Mouse (Mus musculus) forebrain, embryonic 14.5 days (tissue): ENCODE measurements around the gene Tex9. TPM values are rescaled to one million over a fixed set of nuclear protein-coding genes. Genes with fewer than 3 reads are reported as not detected.
"Not testable (repeated sequence)": the region's sequence is repeated elsewhere in the genome, so short reads cannot be mapped to it uniquely, and the experiment has no call there.

Source experiments
- ATAC-seq: fragments of 200-750 bp; cut with Nextera tagmentation; 2 replicates; pipeline ENCODE4 v1.8.0; 2017; ENCODE audit warnings: mild to moderate bottlenecking, moderate library complexity
- DNase-seq: peaks from one replicate; pipeline ENCODE4 v3.0.0-alpha.2; 2015; ENCODE audit warnings: low spot score
- H3K27ac ChIP-seq: fragments of 300-500 bp; sonication (generic); 2 replicates; pipeline ENCODE4 v1.5.1; 2014; ENCODE audit warnings: low read depth, mild to moderate bottlenecking, control low read depth, low read length, moderate library complexity
- H3K27me3 ChIP-seq: fragments of 300-500 bp; sonication (generic); replicated peaks from 2 replicates; pipeline ENCODE4 v1.6.1; 2014; ENCODE audit warnings: low read length, control low read depth, mixed read lengths; ENCODE audit not compliant: control insufficient read depth, insufficient read depth
- H3K36me3 ChIP-seq: fragments of 300-500 bp; sonication (generic); 2 replicates; pipeline ENCODE4 v1.6.1; 2014; ENCODE audit warnings: low read length, control low read depth; ENCODE audit not compliant: control insufficient read depth, insufficient read depth
- H3K4me1 ChIP-seq: fragments of 300-500 bp; sonication (generic); 2 replicates; pipeline ENCODE4 v1.6.1; 2014; ENCODE audit warnings: antibody characterized with exemption, low read length, control low read depth; ENCODE audit not compliant: control insufficient read depth, insufficient read depth
- H3K4me2 ChIP-seq: fragments of 300-500 bp; sonication (generic); 2 replicates; pipeline ENCODE4 v1.6.1; 2014; ENCODE audit warnings: mild to moderate bottlenecking, control low read depth, low read length
- H3K4me3 ChIP-seq: fragments of 300-500 bp; sonication (generic); 2 replicates; pipeline ENCODE4 v1.5.1; 2014; ENCODE audit warnings: low read depth, low read length, control low read depth
- H3K9ac ChIP-seq: fragments of 300-500 bp; sonication (generic); 2 replicates; pipeline ENCODE4 v1.6.1; 2014; ENCODE audit warnings: mild to moderate bottlenecking, low read length, control low read depth, moderate library complexity
- H3K9me3 ChIP-seq: fragments of 300-500 bp; sonication (generic); replicated peaks from 2 replicates; pipeline ENCODE4 v1.6.1; 2016; ENCODE audit warnings: low read length, control low read depth, mixed read lengths; ENCODE audit not compliant: control insufficient read depth
- WGBS: fragments of 180-500 bp; shearing (Covaris S2); extraction: QIAGEN DNeasy Blood & Tissue Kit; methylation state at CpG from one replicate; pipeline ENCODE4 v1.1.7; 2014; 5-methylcytosine and 5-hydroxymethylcytosine counted together
- polyA plus RNA-seq: library from polyadenylated mRNA; unstranded; fragments of >200 nt; fragmentation: Nextera tagmentation; extraction: Ambion mirVana; gene quantifications from 2 replicates; pipeline ENCODE4 v1.2.1, GENCODE M21; 2014

Gene Tex9
- polyA plus RNA-seq, 1 experiment from 2014 or later: 35.3 TPM

GRCm38 (mm10) chr9:72467551-72468407 is 24.2 kb downstream of the Tex9 start:
- H3K4me3 ChIP-seq: no peak overlapping the region
- H3K27ac ChIP-seq: no peak overlapping the region
- H3K9ac ChIP-seq: no peak overlapping the region
- H3K27me3 ChIP-seq: no peaks in the 10 kb centered on the region
- H3K4me2 ChIP-seq: no peak overlapping the region
- no peaks in the 10 kb centered on the region for H3K4me1 ChIP-seq
- DNase-seq: peak; percentile 58
- H3K9me3 ChIP-seq: no peaks in the 10 kb centered on the region
- no peak for ATAC-seq
- 68% methylated on average over 11 of the region's 11 CpGs for WGBS
- peaks cover 20% of the 10 kb centered on the region; the same call in 1 of the 2 replicates for H3K36me3 ChIP-seq

GRCm38 (mm10) chr9:72465754-72466181 is 26.2 kb downstream of the Tex9 start:
- DNase-seq (no peak), ATAC-seq (no peak)
- no peak overlapping the region for H3K9ac ChIP-seq
- peaks cover 17% of the 10 kb centered on the region; the same call in 1 of the 2 replicates for H3K36me3 ChIP-seq
- no peak overlapping the region for H3K4me3 ChIP-seq
- H3K27ac ChIP-seq: no peak overlapping the region
- no peaks in the 10 kb centered on the region for H3K27me3 ChIP-seq
- 89% methylated on average over 4 of the region's 4 CpGs for WGBS
- H3K9me3 ChIP-seq: no peaks in the 10 kb centered on the region
- no peak overlapping the region for H3K4me2 ChIP-seq
- H3K4me1 ChIP-seq: no peaks in the 10 kb centered on the region

- ATAC-seq (no peak), DNase-seq (no peak)
- no peak overlapping the region for H3K27ac ChIP-seq
- H3K4me2 ChIP-seq: no peak overlapping the region
- WGBS: 96% methylated on average over 1 of the region's 1 CpGs
- no peak overlapping the region for H3K9ac ChIP-seq
- no peaks in the 10 kb centered on the region for H3K9me3 ChIP-seq
- no peaks in the 10 kb centered on the region for H3K4me1 ChIP-seq
- H3K4me3 ChIP-seq: no peak overlapping the region
- no peaks in the 10 kb centered on the region for H3K27me3 ChIP-seq
- peaks cover 22% of the 10 kb centered on the region; the same call in 1 of the 2 replicates for H3K36me3 ChIP-seq
Measured at GRCm38 (mm10) chr9:72464806-72465205, 27.2 kb downstream of the Tex9 start.

- H3K27ac ChIP-seq: no peak overlapping the region
- H3K9me3 ChIP-seq: no peaks in the 10 kb centered on the region
- H3K4me3 ChIP-seq: no peak overlapping the region
- no peaks in the 10 kb centered on the region for H3K4me1 ChIP-seq
- no peak overlapping the region for H3K9ac ChIP-seq
- H3K27me3 ChIP-seq: no peaks in the 10 kb centered on the region
- DNase-seq (no peak), ATAC-seq (no peak)
- 100% methylated on average over 2 of the region's 2 CpGs for WGBS
- no peak overlapping the region for H3K4me2 ChIP-seq
- peaks cover 31% of the 10 kb centered on the region; the same call in 1 of the 2 replicates for H3K36me3 ChIP-seq
Measured at GRCm38 (mm10) chr9:72462427-72462826, 29.6 kb downstream of the Tex9 start.

- Histone ChIP-seq H3K9ac (no peak overlapping the region), H3K36me3 (peaks cover 41% of the 10 kb centered on the region; the same call in 1 of the 2 replicates), H3K4me3 (no peak overlapping the region), H3K27me3 (no peaks in the 10 kb centered on the region), H3K4me1 (no peaks in the 10 kb centered on the region), H3K27ac (no peak overlapping the region), H3K9me3 (no peaks in the 10 kb centered on the region), H3K4me2 (no peak overlapping the region)
- no peak for ATAC-seq
- 93% methylated on average over 3 of the region's 3 CpGs for WGBS
- no peak for DNase-seq
Measured at GRCm38 (mm10) chr9:72460767-72461166, 31.2 kb downstream of the Tex9 start.

GRCm38 (mm10) chr9:72459703-72460102 is 32.3 kb downstream of the Tex9 start:
- H3K4me3 ChIP-seq: no peak overlapping the region

GRCm38 (mm10) chr9:72458233-72458632 is 33.8 kb downstream of the Tex9 start:
- peak; percentile 80 for ATAC-seq
- Histone ChIP-seq H3K36me3 (peaks cover 54% of the 10 kb centered on the region), H3K27ac (no peak overlapping the region)

More at GRCm38 (mm10) chr9:72459703-72460102, 32.3 kb downstream of the Tex9 start:
- Histone ChIP-seq H3K4me2 (no peak overlapping the region), H3K4me1 (no peaks in the 10 kb centered on the region), H3K36me3 (peaks cover 45% of the 10 kb centered on the region), H3K27me3 (no peaks in the 10 kb centered on the region), H3K27ac (no peak overlapping the region), H3K9ac (no peak overlapping the region), H3K9me3 (no peaks in the 10 kb centered on the region)
- 84% methylated on average over 3 of the region's 3 CpGs for WGBS
- ATAC-seq (no peak), DNase-seq (no peak)

GRCm38 (mm10) chr9:72456374-72456773 is 35.6 kb downstream of the Tex9 start:
- WGBS: 47% methylated on average over 1 of the region's 1 CpGs
- Histone ChIP-seq H3K9me3 (no peaks in the 10 kb centered on the region), H3K36me3 (peaks cover 55% of the 10 kb centered on the region), H3K4me1 (no peaks in the 10 kb centered on the region), H3K4me3 (no peak overlapping the region), H3K27ac (no peak overlapping the region), H3K9ac (no peak overlapping the region), H3K27me3 (no peaks in the 10 kb centered on the region), H3K4me2 (no peak overlapping the region)
- DNase-seq (peak; percentile 11), ATAC-seq (no peak)

More at GRCm38 (mm10) chr9:72458233-72458632, 33.8 kb downstream of the Tex9 start:
- peak; percentile 86 for DNase-seq
- 18% methylated on average over 5 of the region's 5 CpGs for WGBS
- H3K27me3 ChIP-seq: no peaks in the 10 kb centered on the region
- H3K4me1 ChIP-seq: no peaks in the 10 kb centered on the region
- no peak overlapping the region for H3K9ac ChIP-seq
- H3K4me2 ChIP-seq: no peak overlapping the region
- no peaks in the 10 kb centered on the region for H3K9me3 ChIP-seq
- no peak overlapping the region for H3K4me3 ChIP-seq

- peaks cover 43% of the 10 kb centered on the region for H3K36me3 ChIP-seq
- not testable (repeated sequence) for H3K4me1 ChIP-seq, H3K27me3 ChIP-seq, DNase-seq, H3K9me3 ChIP-seq, H3K9ac ChIP-seq, H3K27ac ChIP-seq, ATAC-seq, H3K4me3 ChIP-seq, H3K4me2 ChIP-seq
Measured at GRCm38 (mm10) chr9:72454281-72454680, 37.7 kb downstream of the Tex9 start.
